Mouse (Mus musculus): ENCODE results near the gene Fez2. TPM values are rescaled to one million over a fixed set of nuclear protein-coding genes. Genes with fewer than 3 reads are reported as not detected.

Gene Fez2
- polyA plus RNA-seq, 1 experiment from 2014 or later, result 17.6 TPM

- ATAC-seq (ENCODE audit: low read depth) (no peak), DNase-seq (no peak)
- Histone ChIP-seq H3K4me3 (replicated peaks) (no peak overlapping the region), H3K4me2 (no peak overlapping the region), H3K4me1 (replicated peaks) (peaks cover 27% of the 10 kb centered on the region), H3K36me3 (peaks cover 44% of the 10 kb centered on the region), H3K27ac (no peak overlapping the region), H3K9ac (no peak overlapping the region), H3K9me3 (replicated peaks) (no peaks in the 10 kb centered on the region), H3K27me3 (no peaks in the 10 kb centered on the region)
- 83% methylated on average over 10 of the region's 10 CpGs for WGBS (ENCODE audit: insufficient replicate concordance)
Observed at GRCm38 (mm10) chr17:78406854-78407253, 11.1 kb downstream of the Fez2 start.

DNA sequence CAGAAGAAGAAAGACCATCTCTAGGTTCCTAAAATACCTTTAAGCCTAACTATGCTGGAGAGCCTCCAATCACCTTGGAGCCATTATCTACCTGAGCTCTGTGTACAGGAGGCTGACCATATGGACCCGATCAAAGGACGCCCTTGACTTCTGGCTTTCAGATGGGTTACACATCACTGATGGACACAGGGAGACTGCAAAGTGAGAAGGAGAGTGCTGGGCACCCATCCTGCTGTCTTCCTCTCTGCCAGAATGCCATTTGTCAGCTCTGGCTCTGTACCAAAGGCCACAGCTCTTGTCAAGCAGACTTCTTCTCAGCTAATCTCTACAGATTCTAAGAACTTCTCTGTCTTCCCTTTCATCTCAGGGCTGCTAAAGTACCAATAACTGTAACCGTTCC lies 12.6 kb downstream of the Fez2 start:
- Histone ChIP-seq H3K9ac (no peak overlapping the region), H3K27ac (no peak overlapping the region), H3K4me3 (replicated peaks) (no peak overlapping the region), H3K9me3 (replicated peaks) (no peaks in the 10 kb centered on the region), H3K4me1 (replicated peaks) (peaks cover 42% of the 10 kb centered on the region), H3K27me3 (no peaks in the 10 kb centered on the region), H3K4me2 (no peak overlapping the region), H3K36me3 (peaks cover 46% of the 10 kb centered on the region)
- WGBS (ENCODE audit: insufficient replicate concordance), result 76% methylated on average over 3 of the region's 3 CpGs
- no peak for DNase-seq
- no peak for ATAC-seq (ENCODE audit: low read depth)

- no peak overlapping the region for H3K4me3 ChIP-seq (replicated peaks)
- H3K27ac ChIP-seq, result no peak overlapping the region
- H3K36me3 ChIP-seq, result peaks cover 41% of the 10 kb centered on the region
- no peak for ATAC-seq (ENCODE audit: low read depth)
- DNase-seq, result no peak
- H3K9me3 ChIP-seq (replicated peaks), result no peaks in the 10 kb centered on the region
- 81% methylated on average over 9 of the region's 9 CpGs for WGBS (ENCODE audit: insufficient replicate concordance)
- no peak overlapping the region for H3K9ac ChIP-seq
- no peaks in the 10 kb centered on the region for H3K27me3 ChIP-seq
- no peak overlapping the region for H3K4me2 ChIP-seq
- H3K4me1 ChIP-seq (replicated peaks), result peaks cover 45% of the 10 kb centered on the region
Observed at GRCm38 (mm10) chr17:78403804-78404203, 14.1 kb downstream of the Fez2 start.

DNA sequence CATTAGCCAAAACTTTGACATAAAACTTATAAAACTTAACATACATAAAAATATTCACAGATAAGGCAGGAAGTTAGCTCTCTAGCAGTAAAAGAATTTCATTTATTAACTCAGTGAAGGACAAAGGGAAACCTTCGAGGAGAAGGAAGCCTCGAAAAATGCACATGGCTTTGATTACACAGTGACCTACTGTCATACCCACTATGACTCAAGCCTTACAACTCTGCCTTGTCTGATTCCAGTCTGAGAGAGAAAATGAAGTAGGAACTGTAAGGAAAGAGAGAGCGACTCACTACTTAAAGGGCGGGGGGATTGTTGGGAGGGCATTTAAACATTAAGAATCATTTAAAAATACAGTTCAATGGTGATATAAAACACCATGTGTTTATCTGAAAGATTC lies 14.7 kb downstream of the Fez2 start:
- Histone ChIP-seq H3K27ac (no peak overlapping the region), H3K9ac (no peak overlapping the region), H3K36me3 (peaks cover 37% of the 10 kb centered on the region), H3K4me2 (no peak overlapping the region), H3K27me3 (no peaks in the 10 kb centered on the region), H3K9me3 (replicated peaks) (no peaks in the 10 kb centered on the region), H3K4me3 (replicated peaks) (no peak overlapping the region), H3K4me1 (replicated peaks) (peaks cover 41% of the 10 kb centered on the region)
- DNase-seq, result no peak
- WGBS (ENCODE audit: insufficient replicate concordance), result 72% methylated on average over 4 of the region's 4 CpGs
- ATAC-seq (ENCODE audit: low read depth), result no peak

GRCm38 (mm10) chr17:78402174-78402573 lies 15.8 kb downstream of the Fez2 start:
- Histone ChIP-seq H3K36me3 (peaks cover 40% of the 10 kb centered on the region), H3K9me3 (replicated peaks) (no peaks in the 10 kb centered on the region), H3K4me2 (no peak overlapping the region), H3K4me1 (replicated peaks) (peaks cover 39% of the 10 kb centered on the region), H3K27me3 (no peaks in the 10 kb centered on the region), H3K9ac (no peak overlapping the region), H3K27ac (peak overlapping the region; percentile 79; the same call in 1 of the 2 replicates), H3K4me3 (replicated peaks) (no peak overlapping the region)
- DNase-seq (no peak), ATAC-seq (ENCODE audit: low read depth) (no peak)
- WGBS (ENCODE audit: insufficient replicate concordance), result 80% methylated on average over 6 of the region's 6 CpGs

GRCm38 (mm10) chr17:78401713-78402112 lies 16.2 kb downstream of the Fez2 start:
- peak overlapping the region; percentile 79 for H3K27ac ChIP-seq
- no peak overlapping the region for H3K9ac ChIP-seq
- no peak for DNase-seq
- no peaks in the 10 kb centered on the region for H3K9me3 ChIP-seq (replicated peaks)
- no peak overlapping the region for H3K4me3 ChIP-seq (replicated peaks)
- no peak for ATAC-seq (ENCODE audit: low read depth)
- H3K4me1 ChIP-seq (replicated peaks), result peaks cover 36% of the 10 kb centered on the region
- H3K4me2 ChIP-seq, result no peak overlapping the region
- WGBS (ENCODE audit: insufficient replicate concordance), result 68% methylated on average over 4 of the region's 4 CpGs
- no peaks in the 10 kb centered on the region for H3K27me3 ChIP-seq
- peaks cover 40% of the 10 kb centered on the region for H3K36me3 ChIP-seq

- Histone ChIP-seq H3K27me3 (no peaks in the 10 kb centered on the region), H3K4me2 (no peak overlapping the region), H3K27ac (peak overlapping the region; percentile 79), H3K4me1 (replicated peaks) (peaks cover 36% of the 10 kb centered on the region), H3K9me3 (replicated peaks) (no peaks in the 10 kb centered on the region), H3K9ac (no peak overlapping the region), H3K4me3 (replicated peaks) (no peak overlapping the region), H3K36me3 (peaks cover 40% of the 10 kb centered on the region)
- no peak for DNase-seq
- ATAC-seq (ENCODE audit: low read depth), result no peak
- 67% methylated on average over 6 of the region's 6 CpGs for WGBS (ENCODE audit: insufficient replicate concordance)
Observed at GRCm38 (mm10) chr17:78401311-78401710, 16.6 kb downstream of the Fez2 start.

GRCm38 (mm10) chr17:78400130-78400840 lies 17.7 kb downstream of the Fez2 start:
- peaks cover 43% of the 10 kb centered on the region for H3K36me3 ChIP-seq
- WGBS (ENCODE audit: insufficient replicate concordance), result 64% methylated on average over 12 of the region's 12 CpGs
- DNase-seq (peak; percentile 64), ATAC-seq (ENCODE audit: low read depth) (peak; percentile 97)
- H3K4me1 ChIP-seq (replicated peaks), result peaks cover 29% of the 10 kb centered on the region
- H3K27ac ChIP-seq, result peak overlapping the region; percentile 79
- H3K9me3 ChIP-seq (replicated peaks), result no peaks in the 10 kb centered on the region
- H3K4me2 ChIP-seq, result peak overlapping the region; percentile 38; the same call in 1 of the 2 replicates
- no peaks in the 10 kb centered on the region for H3K27me3 ChIP-seq
- peak overlapping the region; percentile 59 for H3K9ac ChIP-seq
- no peak overlapping the region for H3K4me3 ChIP-seq (replicated peaks)

GRCm38 (mm10) chr17:78392401-78393087 lies 25.4 kb downstream of the Fez2 start:
- no peak overlapping the region for H3K9ac ChIP-seq
- no peak overlapping the region for H3K27ac ChIP-seq
- H3K9me3 ChIP-seq (replicated peaks), result no peaks in the 10 kb centered on the region
- peaks cover 5% of the 10 kb centered on the region; the same call in 1 of the 2 replicates for H3K4me1 ChIP-seq (replicated peaks)
- peaks cover 7% of the 10 kb centered on the region; the same call in 1 of the 2 replicates for H3K36me3 ChIP-seq
- H3K4me2 ChIP-seq, result no peak overlapping the region
- no peak for DNase-seq
- 72% methylated on average over 9 of the region's 9 CpGs for WGBS (ENCODE audit: insufficient replicate concordance)
- no peak overlapping the region for H3K4me3 ChIP-seq (replicated peaks)
- no peaks in the 10 kb centered on the region for H3K27me3 ChIP-seq
- no peak for ATAC-seq (ENCODE audit: low read depth)

DNA sequence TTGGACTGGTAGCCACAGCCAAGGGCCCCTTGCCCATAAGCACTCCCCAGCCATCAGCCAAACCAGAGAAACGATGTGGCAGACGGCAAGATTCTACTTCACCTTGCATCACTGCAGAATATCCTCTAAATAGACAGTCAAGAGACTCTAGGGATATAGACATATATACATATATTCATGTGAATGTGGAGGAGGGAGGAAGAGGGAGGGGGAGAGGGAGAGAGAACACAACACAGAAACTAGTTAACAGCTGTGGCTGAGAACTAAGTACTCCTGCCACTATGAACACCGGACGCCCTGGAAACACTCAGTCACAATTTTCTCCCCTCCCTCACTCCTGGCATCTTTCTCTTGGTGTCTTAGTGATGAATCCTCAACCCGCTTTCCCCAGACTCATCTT lies 28.4 kb downstream of the Fez2 start:
- Histone ChIP-seq H3K9me3 (replicated peaks) (no peaks in the 10 kb centered on the region), H3K27ac (no peak overlapping the region), H3K9ac (no peak overlapping the region), H3K4me1 (replicated peaks) (peaks cover 7% of the 10 kb centered on the region; the same call in 1 of the 2 replicates), H3K4me2 (no peak overlapping the region), H3K4me3 (replicated peaks) (no peak overlapping the region), H3K36me3 (0 out of 2 replicates have a peak, but pooled peaks cover 7% of the 10 kb centered on the region), H3K27me3 (no peaks in the 10 kb centered on the region)
- no peak for DNase-seq
- no peak for ATAC-seq (ENCODE audit: low read depth)
- 91% methylated on average over 5 of the region's 5 CpGs for WGBS (ENCODE audit: insufficient replicate concordance)

- H3K4me2 ChIP-seq, result no peak overlapping the region
- H3K36me3 ChIP-seq, result 0 out of 2 replicates have a peak, but pooled peaks cover 4% of the 10 kb centered on the region
- H3K27me3 ChIP-seq, result no peaks in the 10 kb centered on the region
- H3K27ac ChIP-seq, result no peak overlapping the region; the same call in 1 of the 2 replicates
- WGBS (ENCODE audit: insufficient replicate concordance), result 75% methylated on average over 9 of the region's 9 CpGs
- no peak overlapping the region for H3K4me3 ChIP-seq (replicated peaks)
- no peaks in the 10 kb centered on the region for H3K9me3 ChIP-seq (replicated peaks)
- H3K9ac ChIP-seq, result no peak overlapping the region
- no peak for DNase-seq
- H3K4me1 ChIP-seq (replicated peaks), result peaks cover 7% of the 10 kb centered on the region; the same call in 1 of the 2 replicates
- peak; percentile 79 for ATAC-seq (ENCODE audit: low read depth)
Observed at GRCm38 (mm10) chr17:78388101-78388847, 29.7 kb downstream of the Fez2 start.
